Mouse (Mus musculus) frontal cortex, postnatal 14 days (tissue): ENCODE measurements around the gene Prkg2.
A peak's percentile ranks its signal among the peaks of the same experiment; 100 is the strongest.

Experiments used
- DNase-seq, 2 experiments: peaks; one replicate each; pipeline ENCODE4 v3.0.0; 2022; ENCODE audit warnings: low spot score in 2 of 2

The Prkg2 gene

GRCm38 (mm10) chr5:99036596-99037441, at the start of gene Prkg2:
TSS of gene Prkg2 (minus strand) at chr5:99037351.
- peak in 1 of 2 experiments; percentile 27 for DNase-seq

- DNase-seq, result no peak
Observed at GRCm38 (mm10) chr5:99083955-99084354, 46.8 kb upstream of the Prkg2 start.

GRCm38 (mm10) chr5:99078375-99078774, 41.2 kb upstream of the Prkg2 start:
- DNase-seq, result no peak

GRCm38 (mm10) chr5:99068391-99068790, 31.2 kb upstream of the Prkg2 start:
- DNase-seq, result no peak

DNA sequence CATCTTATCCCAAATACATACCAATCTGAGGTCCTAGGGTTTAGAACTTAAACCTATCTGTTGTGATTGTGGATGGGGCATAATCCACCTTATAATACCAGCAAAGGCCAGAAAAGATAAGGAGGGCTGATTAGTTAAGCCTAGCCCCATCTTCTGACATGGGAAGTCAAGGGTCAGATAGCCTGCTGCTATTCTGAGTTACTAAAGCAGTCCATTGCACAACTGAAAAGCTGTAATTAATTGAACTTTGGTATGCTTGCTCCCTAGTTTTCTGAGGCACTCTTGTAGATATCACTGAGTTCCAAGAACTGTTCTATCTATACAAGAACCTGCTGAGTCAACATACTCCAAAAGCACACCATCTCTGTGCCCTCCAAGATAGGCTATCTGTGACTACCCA, 25.4 kb upstream of the Prkg2 start:
- no peak for DNase-seq

- no peak for DNase-seq
Observed at GRCm38 (mm10) chr5:99039021-99039420, 1.9 kb upstream of the Prkg2 start.

- DNase-seq, result no peak
Observed at GRCm38 (mm10) chr5:99037442-99037811, 276 bp upstream of the Prkg2 start.

- DNase-seq, result no peak
Observed at GRCm38 (mm10) chr5:99035961-99036360, 1.2 kb downstream of the Prkg2 start.

- no peak for DNase-seq
Observed at GRCm38 (mm10) chr5:99031551-99032149, 5.5 kb downstream of the Prkg2 start.

DNA sequence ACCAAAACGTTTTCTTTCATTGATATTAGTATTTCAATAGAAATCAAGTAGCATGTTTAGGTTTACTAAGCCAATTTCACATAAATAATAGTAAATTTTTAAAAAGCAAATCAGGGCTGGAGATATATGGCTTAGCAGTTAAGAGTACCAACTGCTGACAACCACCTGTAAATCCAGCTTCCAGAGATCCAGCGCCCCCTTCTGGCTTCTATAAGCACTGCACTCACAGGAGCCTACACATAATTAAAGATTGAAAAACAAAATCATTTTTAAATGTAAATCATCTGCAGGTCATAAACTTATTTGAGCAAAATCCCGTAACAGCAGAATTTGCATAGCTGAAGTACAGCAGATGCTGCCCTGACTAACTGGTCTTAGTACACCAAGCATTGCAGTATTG, 10.8 kb downstream of the Prkg2 start:
- DNase-seq, result no peak

- peak; percentile 24 to 33 for DNase-seq
Observed at GRCm38 (mm10) chr5:99019709-99020108, 17.4 kb downstream of the Prkg2 start.

GRCm38 (mm10) chr5:99015140-99015539, 22.0 kb downstream of the Prkg2 start:
- no peak for DNase-seq

- DNase-seq, result no peak
Observed at GRCm38 (mm10) chr5:99010448-99011151, 26.6 kb downstream of the Prkg2 start.

DNA sequence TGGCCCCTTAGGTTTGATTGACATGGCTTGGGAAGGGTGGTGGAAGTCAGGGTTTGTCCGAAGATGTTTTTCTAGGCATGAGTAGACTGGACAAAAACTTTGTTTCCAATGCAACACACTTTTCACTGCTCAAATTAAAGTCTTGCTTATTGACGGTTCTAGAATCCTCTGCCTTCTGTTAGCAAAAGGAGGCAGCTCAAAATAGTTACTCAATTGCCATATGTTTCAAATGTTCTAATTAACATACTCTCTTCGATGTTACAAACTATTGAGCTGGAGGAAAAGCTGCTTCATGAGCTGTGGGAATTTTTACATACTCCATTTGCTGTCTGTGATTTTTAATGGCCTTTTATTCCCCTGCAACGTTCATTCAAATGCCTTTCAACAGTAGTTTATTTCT, 39.0 kb downstream of the Prkg2 start:
- DNase-seq, result no peak

DNA sequence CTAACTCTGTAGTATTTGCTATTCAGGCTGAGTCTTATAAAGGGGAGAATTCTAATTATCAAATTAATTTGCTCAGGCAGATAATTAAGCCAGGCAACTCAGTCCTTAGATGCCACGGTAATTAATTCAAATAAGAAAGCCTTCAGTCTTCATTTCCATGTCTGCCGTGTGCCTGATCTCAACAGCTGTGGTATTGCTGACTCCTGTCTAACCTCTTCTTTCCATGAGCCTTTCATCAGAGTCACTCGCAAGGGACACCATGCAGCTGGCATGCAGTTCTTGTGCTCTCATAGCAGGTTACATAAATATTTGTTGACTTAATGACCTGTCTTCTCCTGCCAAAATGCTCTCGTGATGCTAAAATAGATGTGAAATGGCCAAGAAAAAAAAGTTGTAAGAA, 41.4 kb downstream of the Prkg2 start:
- DNase-seq, result no peak

DNA sequence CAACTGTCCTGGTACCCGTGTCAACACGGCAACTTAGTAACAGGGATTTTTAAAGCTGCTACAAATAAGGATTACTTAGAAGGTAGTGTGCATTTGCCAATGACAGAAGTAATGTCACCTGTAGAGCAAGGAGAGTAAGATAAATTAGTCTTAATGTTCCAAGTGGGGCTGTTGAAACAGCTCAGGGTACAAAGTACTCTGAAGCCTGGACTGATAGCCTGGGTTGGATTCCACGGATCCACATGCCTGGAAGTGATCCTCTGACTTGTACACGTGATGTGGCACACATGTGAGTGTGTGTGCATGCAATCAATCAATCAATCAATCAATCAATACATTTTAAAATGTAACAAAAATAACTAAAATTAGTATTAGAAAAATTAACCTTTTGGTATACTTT, 45.6 kb downstream of the Prkg2 start:
- DNase-seq, result no peak

GRCm38 (mm10) chr5:98987634-98988033, 49.5 kb downstream of the Prkg2 start:
- DNase-seq, result no peak

DNA sequence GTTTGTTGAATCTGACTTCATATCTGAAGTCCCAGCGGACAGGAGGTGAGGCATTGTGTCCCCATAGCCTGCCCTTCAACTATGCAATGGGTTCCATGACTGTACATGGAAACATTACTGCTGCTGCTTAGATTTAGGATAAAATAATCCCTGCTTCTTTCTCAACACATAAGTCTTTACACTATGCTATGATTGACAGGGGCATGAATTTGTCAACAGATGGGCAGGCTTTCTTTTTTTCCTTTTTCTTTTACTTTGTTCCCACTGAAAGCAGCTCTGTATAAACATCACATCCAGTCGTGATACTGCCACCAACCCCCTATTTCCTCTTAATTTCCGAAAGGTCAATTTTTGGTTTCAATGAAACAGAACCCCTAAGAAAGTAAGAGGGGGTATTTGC, 50.0 kb downstream of the Prkg2 start:
- DNase-seq, result no peak

DNA sequence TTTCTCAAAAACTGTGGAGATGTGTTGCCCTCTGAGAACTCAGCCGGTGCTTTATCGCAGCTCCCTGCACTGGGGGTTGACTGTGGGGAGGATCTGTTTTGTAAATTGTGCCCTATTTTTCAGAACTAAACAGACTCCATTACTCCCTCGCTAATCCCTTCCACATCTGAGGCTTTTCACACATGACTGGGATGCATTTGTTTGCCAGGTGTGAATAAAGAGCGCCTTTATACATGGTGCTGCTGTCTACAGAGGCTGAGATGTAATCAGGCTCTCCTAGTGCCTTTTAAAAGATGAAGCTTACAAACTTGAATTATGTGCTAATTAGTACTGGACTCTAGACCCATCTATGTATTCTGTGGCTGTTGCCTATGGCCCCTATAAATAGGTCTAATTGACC, 50.7 kb downstream of the Prkg2 start:
- no peak for DNase-seq

- DNase-seq, result no peak
Observed at GRCm38 (mm10) chr5:98986011-98986410, 51.1 kb downstream of the Prkg2 start.

GRCm38 (mm10) chr5:98985077-98985476, 52.1 kb downstream of the Prkg2 start:
- DNase-seq, result no peak

- DNase-seq, result no peak
Observed at GRCm38 (mm10) chr5:98981304-98981703, 55.8 kb downstream of the Prkg2 start.

- DNase-seq, result no peak
Observed at GRCm38 (mm10) chr5:98978316-98978715, 58.8 kb downstream of the Prkg2 start.
